Mouse (Mus musculus) brain, embryonic 14.5 days (tissue): ENCODE measurements around the gene Akap13.

Experiments
- CTCF ChIP-seq: fragments of 200-500 bp; IDR thresholded peaks from 2 replicates; pipeline ENCODE4 v1.5.1; 2012; ENCODE audit warnings: inconsistent platforms, mild to moderate bottlenecking, moderate library complexity, borderline replicate concordance; ENCODE audit not compliant: insufficient read depth, insufficient read length; ENCODE audit errors: extremely low read depth
- POLR2A ChIP-seq: fragments of 200-500 bp; IDR thresholded peaks from 2 replicates; pipeline ENCODE4 v1.6.1; 2012; ENCODE audit warnings: mild to moderate bottlenecking, inconsistent platforms, borderline replicate concordance; ENCODE audit not compliant: poor library complexity, insufficient read depth, insufficient read length, severe bottlenecking; ENCODE audit errors: extremely low read depth

- TF ChIP-seq CTCF (no peak), POLR2A (no peak)
Observed at GRCm38 (mm10) chr7:75800530-75800929, 345.2 kb downstream of the Akap13 start.
